Comparison of ENCODE assay signal across 8 mouse cellular contexts in genomic region chr7:29067758-29068157, GRCm38 (mm10). TPM values are rescaled to one million over a fixed set of nuclear protein-coding genes. Genes with fewer than 3 reads are reported as not detected.
DNase-seq lines count a peak whose midpoint lies in the region; ATAC-seq and TF ChIP-seq lines count a peak whose summit lies in the region.

No protein-coding gene starts in this region.

- H3K4me3 ChIP-seq in intestine, embryonic 15.5 days (replicated peaks) = no peak overlapping the region
- H3K4me3 ChIP-seq in lung, adult 2 months (replicated peaks; ENCODE audit: extremely low read depth, low read depth, low read length) = no peak overlapping the region
- H3K4me3 ChIP-seq in forebrain, postnatal 0 days (ENCODE audit: low read depth, low read length) = no peak overlapping the region

- no peaks in the 10 kb centered on the region for H3K36me3 ChIP-seq in intestine, embryonic 15.5 days
- H3K36me3 ChIP-seq in forebrain, postnatal 0 days (ENCODE audit: insufficient read depth) = no peaks in the 10 kb centered on the region

- H3K9ac ChIP-seq in intestine, embryonic 15.5 days = no peak overlapping the region
- no peak overlapping the region for H3K9ac ChIP-seq in forebrain, postnatal 0 days

- no peaks in the 10 kb centered on the region for H3K9me3 ChIP-seq in intestine, embryonic 15.5 days
- no peaks in the 10 kb centered on the region for H3K9me3 ChIP-seq in forebrain, postnatal 0 days (ENCODE audit: low read length)

- 10% methylated on average over 15 of the region's 15 CpGs for WGBS in intestine, embryonic 15.5 days
- WGBS in lung, adult 2 months = 12% methylated on average over 15 of the region's 15 CpGs
- WGBS in forebrain, postnatal 0 days = 21% methylated on average over 15 of the region's 15 CpGs

- no peak for TF ChIP-seq CTCF in lung, adult 2 months (IDR thresholded peaks at IDR 0.05; ENCODE audit: insufficient read depth, low read length)
- TF ChIP-seq CTCF in forebrain, postnatal 0 days (IDR thresholded peaks at IDR 0.05; ENCODE audit: low read depth) = no peak

- H3K27ac ChIP-seq in intestine, embryonic 15.5 days = no peak overlapping the region
- H3K27ac ChIP-seq in forebrain, postnatal 0 days (ENCODE audit: low read depth, low read length) = no peak overlapping the region

- H3K4me1 ChIP-seq in intestine, embryonic 15.5 days (replicated peaks) = peaks cover 12% of the 10 kb centered on the region
- no peaks in the 10 kb centered on the region for H3K4me1 ChIP-seq in lung, adult 2 months (ENCODE audit: control insufficient read depth, insufficient read depth, low read length)
- H3K4me1 ChIP-seq in forebrain, postnatal 0 days (ENCODE audit: insufficient read depth) = peaks cover 9% of the 10 kb centered on the region; the same call in 1 of the 2 replicates

- ATAC-seq in intestine, embryonic 15.5 days = peak; percentile 82
- no peak for ATAC-seq in forebrain, postnatal 0 days

- TF ChIP-seq POLR2A in lung, adult 2 months (IDR thresholded peaks at IDR 0.05; ENCODE audit: borderline replicate concordance, extremely low read depth, low read depth, low read length) = no peak

- peak; percentile 30 for DNase-seq in adrenal gland, postnatal 10 days
- DNase-seq in adrenal gland, adult (ENCODE audit: inconsistent age in 2 of 2, low spot score in 1 of 2) = no peak
- peak; percentile 23 to 40 for DNase-seq in B cell, adult 2 months
- DNase-seq in lung, adult 2 months = peak; percentile 56
- no peak for DNase-seq in natural killer cell, adult 2 months (ENCODE audit: low spot score in 2 of 2)
- no peak for DNase-seq in forebrain, postnatal 0 days
- no peak for DNase-seq in left cerebral cortex, adult 11 months (ENCODE audit: low spot score)

- peaks cover 14% of the 10 kb centered on the region for H3K27me3 ChIP-seq in intestine, embryonic 15.5 days (replicated peaks)
- no peaks in the 10 kb centered on the region for H3K27me3 ChIP-seq in forebrain, postnatal 0 days (ENCODE audit: insufficient read depth, low read length)

- H3K4me2 ChIP-seq in intestine, embryonic 15.5 days (replicated peaks) = peak overlapping the region; percentile 31
- H3K4me2 ChIP-seq in forebrain, postnatal 0 days (ENCODE audit: low read depth) = no peak overlapping the region

RNA-seq across cellular contexts. Expression of gene Ryr1, which starts 57.2 kb away (rescaled TPM):
- 10 to 100 TPM; 11.2 to 44.9 TPM for total RNA-seq in adrenal gland, postnatal 10 days (2021)
- 0.67 and 1.00 TPM in 2 replicates for polyA plus RNA-seq in intestine, embryonic 15.5 days (2015; fragmentation: Nextera tagmentation; extraction: Ambion mirVana)
- 0.10 and 10.9 TPM in 2 replicates for polyA plus RNA-seq in lung, adult 2 months (2012; rRNA removed)
- total RNA-seq in forebrain, postnatal 0 days (2014; rRNA removed) = 4.6 and 6.7 TPM in 2 replicates
- polyA plus RNA-seq in forebrain, postnatal 0 days (2015; fragmentation: Nextera tagmentation; extraction: Ambion mirVana) = 4.2 and 8.8 TPM in 2 replicates

Comparison
In these comparisons a context has a peak if more than half of its experiments do, and no peak if none do; other contexts are left out.
1. DNase-seq: peak in adrenal gland, postnatal 10 days (single experiment), B cell, adult 2 months (2 of 2) and lung, adult 2 months (single experiment); none in adrenal gland, adult (0 of 2), natural killer cell, adult 2 months (0 of 2), forebrain, postnatal 0 days (single experiment) and left cerebral cortex, adult 11 months (single experiment).